Mouse (Mus musculus) CH12.LX (cell line): ENCODE results near the gene Prkca.

Source experiments
- CHD2 ChIP-seq: IDR thresholded peaks from 2 replicates; pipeline ENCODE4 v1.6.1; 2011; ENCODE audit warnings: low read length, improper control_type of control experiment
- CTCF ChIP-seq, 2 experiments: IDR thresholded peaks in 1 of 2; conservative IDR thresholded peaks in 1 of 2; 2 replicates each; pipeline ENCODE4 v1.5.1; 2011 to 2012; ENCODE audit warnings: low read depth in 2 of 2, low read length in 2 of 2, improper control_type of control experiment in 1 of 2, inconsistent platforms in 1 of 2, mild to moderate bottlenecking in 1 of 2, moderate library complexity in 1 of 2
- E2F4 ChIP-seq: IDR thresholded peaks from 2 replicates; pipeline ENCODE4 v1.6.1; 2011; ENCODE audit warnings: low read depth, low read length, improper control_type of control experiment; ENCODE audit not compliant: insufficient replicate concordance
- GABPA ChIP-seq: IDR thresholded peaks from 2 replicates; pipeline ENCODE4 v1.6.1; 2012; ENCODE audit warnings: low read depth, low read length, improper control_type of control experiment, inconsistent platforms; ENCODE audit not compliant: insufficient replicate concordance
- HCFC1 ChIP-seq: IDR thresholded peaks from 2 replicates; pipeline ENCODE4 v1.6.1; 2012; ENCODE audit warnings: low read depth, mild to moderate bottlenecking, inconsistent platforms, low read length, improper control_type of control experiment
- NELFE ChIP-seq: IDR thresholded peaks from 2 replicates; pipeline ENCODE4 v1.6.1; 2011; ENCODE audit warnings: low read depth, low read length, improper control_type of control experiment
- PAX5 ChIP-seq: IDR thresholded peaks from 2 replicates; pipeline ENCODE4 v1.6.1; 2012; ENCODE audit warnings: low read length, inconsistent platforms, mixed read lengths
- POLR2A ChIP-seq: IDR thresholded peaks from 2 replicates; pipeline ENCODE4 v1.6.1; 2011; ENCODE audit warnings: low read depth, mild to moderate bottlenecking, improper control_type of control experiment, low read length
- POLR2AphosphoS2 ChIP-seq: IDR thresholded peaks from 2 replicates; pipeline ENCODE4 v1.6.1; 2011; ENCODE audit warnings: low read depth, low read length, improper control_type of control experiment
- SIN3A ChIP-seq: IDR thresholded peaks from 2 replicates; pipeline ENCODE4 v1.6.1; 2012; ENCODE audit warnings: low read length, improper control_type of control experiment, inconsistent platforms
- TBP ChIP-seq: conservative IDR thresholded peaks from 2 replicates; pipeline ENCODE4 v1.6.1; 2011; ENCODE audit warnings: low read depth, low read length, improper control_type of control experiment
- USF2 ChIP-seq: conservative IDR thresholded peaks from 2 replicates; pipeline ENCODE4 v1.6.1; 2011; ENCODE audit warnings: low read depth, low read length, improper control_type of control experiment

DNA sequence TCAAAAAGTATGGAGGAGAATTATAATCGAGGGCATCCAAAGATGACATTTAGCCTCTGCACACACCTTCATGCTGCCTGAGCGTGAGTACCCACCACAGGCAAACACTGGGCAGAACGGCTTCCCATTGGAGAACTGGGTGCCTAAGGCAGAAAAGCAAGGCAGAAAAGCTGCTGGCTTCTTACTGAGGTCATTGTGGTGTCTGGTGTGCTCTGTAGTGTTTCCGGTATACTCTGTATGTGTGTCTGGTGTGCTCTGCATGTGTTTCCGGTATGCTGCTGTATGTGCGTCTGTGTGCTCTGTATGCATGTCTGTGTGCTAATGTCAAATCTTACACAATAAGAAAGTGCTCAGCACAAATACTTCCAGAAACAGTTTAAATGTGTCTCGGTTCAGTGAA is 127.7 kb downstream of the Prkca start:
- no peak for TF ChIP-seq CTCF (conservative IDR thresholded peaks at IDR 0.05 in 1 of 2, IDR thresholded peaks at IDR 0.05 in 1 of 2; ENCODE audit: low read depth in 2 of 2, low read length in 2 of 2)
- TF ChIP-seq GABPA = no peak
- no peak for TF ChIP-seq E2F4
- TF ChIP-seq NELFE = no peak
- no peak for TF ChIP-seq POLR2A
- no peak for TF ChIP-seq CHD2
- no peak for TF ChIP-seq SIN3A
- TF ChIP-seq PAX5 = no peak
- no peak for TF ChIP-seq POLR2AphosphoS2
- no peak for TF ChIP-seq USF2
- no peak for TF ChIP-seq TBP
- no peak for TF ChIP-seq HCFC1
